Mouse (Mus musculus) bone marrow, adult 2 months (tissue): ENCODE measurements around the gene Bcl2. TPM values are rescaled to one million over a fixed set of nuclear protein-coding genes. Genes with fewer than 3 reads are reported as not detected.

Source experiments
- H3K27ac ChIP-seq: fragments of 200-500 bp; 2 replicates; pipeline ENCODE4 v1.5.1; 2012; ENCODE audit warnings: low read depth, mild to moderate bottlenecking, control low read depth, inconsistent platforms, low read length; ENCODE audit not compliant: control insufficient read depth, poor library complexity, insufficient read depth
- H3K4me1 ChIP-seq: fragments of 200-500 bp; 2 replicates; pipeline ENCODE4 v1.6.1; 2011; ENCODE audit warnings: low read length; ENCODE audit not compliant: control insufficient read depth, insufficient read depth
- H3K4me3 ChIP-seq: fragments of 200-500 bp; replicated peaks from 2 replicates; pipeline ENCODE3; 2011; ENCODE audit warnings: mild to moderate bottlenecking, low read depth, low read length, control low read depth; ENCODE audit not compliant: control insufficient read depth
- CTCF ChIP-seq: fragments of 200-500 bp; IDR thresholded peaks from 2 replicates; pipeline ENCODE4 v1.5.1; 2011; ENCODE audit warnings: low read length, control low read depth; ENCODE audit not compliant: control insufficient read depth, insufficient read depth
- POLR2A ChIP-seq: fragments of 200-500 bp; IDR thresholded peaks from 2 replicates; pipeline ENCODE4 v1.6.1; 2011; ENCODE audit warnings: low read depth, mild to moderate bottlenecking, control low read depth, low read length, borderline replicate concordance; ENCODE audit not compliant: control insufficient read depth
- WGBS: fragments of 180-500 bp; shearing (Covaris S2); methylation state at CpG from one replicate; pipeline ENCODE4 v1.1.7; 2018; 5-methylcytosine and 5-hydroxymethylcytosine counted together
- polyA plus RNA-seq: library from polyadenylated mRNA; stranded (reverse); fragments of >200 nt; gene quantifications from 2 replicates; pipeline ENCODE4 v1.2.4, GENCODE M21; 2011; ENCODE audit warnings: low replicate concordance; ENCODE audit not compliant: missing spikeins, insufficient read depth, insufficient read length

The Bcl2 gene
- polyA plus RNA-seq, 1 experiment, result 14.4 TPM

DNA sequence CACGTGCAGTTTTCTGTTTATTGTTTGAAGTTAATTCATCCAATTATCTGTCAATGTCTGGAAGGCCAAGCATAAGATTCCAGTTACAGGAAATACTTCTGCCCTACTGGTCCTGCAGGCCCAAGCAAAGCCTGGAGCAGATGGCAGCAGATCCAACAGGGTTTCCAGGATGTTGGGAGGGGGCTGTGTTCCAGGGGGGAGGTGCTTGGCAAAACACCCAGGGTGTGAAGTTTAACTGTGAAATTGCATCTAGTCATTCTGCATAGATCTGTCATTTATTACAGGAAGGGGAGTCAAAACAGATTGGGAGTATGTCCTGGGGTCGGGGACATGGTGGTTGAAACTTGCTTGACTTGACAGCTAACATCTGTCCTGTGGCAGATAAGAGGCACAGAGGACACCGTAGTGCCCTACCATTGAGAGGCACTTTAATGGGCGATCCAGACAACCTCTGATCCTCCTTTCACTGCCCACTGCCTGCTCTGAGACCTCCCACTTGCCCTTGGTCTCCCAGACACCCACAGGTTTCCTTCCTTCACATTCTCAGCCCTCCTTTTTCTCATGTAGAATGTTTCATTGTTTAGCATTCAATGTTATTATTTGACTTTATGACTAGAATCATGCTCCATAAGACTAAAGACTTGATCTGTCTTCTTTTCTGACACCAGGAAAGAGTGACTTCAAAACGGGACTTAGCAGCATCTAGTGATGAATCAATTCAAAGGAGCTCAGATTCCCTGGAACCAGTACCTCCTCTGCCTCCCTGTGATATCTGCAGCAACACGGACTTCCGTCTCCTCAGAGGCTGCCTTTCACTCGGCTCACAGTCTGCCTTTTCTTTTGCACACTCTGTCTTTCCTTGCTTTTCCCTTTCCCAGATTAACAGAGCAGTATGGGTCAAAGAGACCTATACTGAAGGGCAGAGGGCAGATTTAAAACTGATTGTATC, 47.7 kb downstream of the Bcl2 start:
- H3K4me1 ChIP-seq, result no peaks in the 10 kb centered on the region; the same call in 1 of the 2 replicates
- WGBS, result 66% methylated on average over 8 of the region's 8 CpGs
- H3K4me3 ChIP-seq, result no peak overlapping the region
- no peak overlapping the region for H3K27ac ChIP-seq
- TF ChIP-seq CTCF, result no peak
- no peak for TF ChIP-seq POLR2A

GRCm38 (mm10) chr1:106664978-106665377, 49.1 kb downstream of the Bcl2 start:
- no peak overlapping the region for H3K4me3 ChIP-seq
- H3K4me1 ChIP-seq, result no peaks in the 10 kb centered on the region; the same call in 1 of the 2 replicates
- 83% methylated on average over 1 of the region's 1 CpGs for WGBS
- TF ChIP-seq CTCF (no peak), POLR2A (no peak)
- no peak overlapping the region for H3K27ac ChIP-seq

DNA sequence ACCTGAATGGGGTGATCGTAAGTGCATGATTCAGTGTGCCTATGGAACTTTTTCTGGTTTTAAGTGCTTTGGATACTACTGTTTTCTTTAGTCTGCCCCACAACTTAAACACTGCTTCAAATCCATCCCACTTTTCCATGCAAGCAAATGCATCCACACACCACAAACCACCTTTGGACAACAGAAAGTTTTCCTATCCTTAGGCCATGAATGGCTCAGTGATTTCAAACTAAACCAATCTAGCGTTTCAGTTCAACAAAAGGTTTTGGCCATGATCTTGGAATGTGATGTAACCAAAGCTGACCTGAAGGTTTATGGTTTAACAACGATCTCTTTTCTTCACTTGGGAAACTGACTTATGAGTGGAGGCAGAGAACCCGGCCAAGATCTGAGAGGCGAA, 51.6 kb downstream of the Bcl2 start:
- Histone ChIP-seq H3K4me3 (no peak overlapping the region), H3K4me1 (no peaks in the 10 kb centered on the region; the same call in 1 of the 2 replicates), H3K27ac (no peak overlapping the region)
- WGBS, result 81% methylated on average over 5 of the region's 5 CpGs
- TF ChIP-seq POLR2A, result no peak
- TF ChIP-seq CTCF, result no peak

DNA sequence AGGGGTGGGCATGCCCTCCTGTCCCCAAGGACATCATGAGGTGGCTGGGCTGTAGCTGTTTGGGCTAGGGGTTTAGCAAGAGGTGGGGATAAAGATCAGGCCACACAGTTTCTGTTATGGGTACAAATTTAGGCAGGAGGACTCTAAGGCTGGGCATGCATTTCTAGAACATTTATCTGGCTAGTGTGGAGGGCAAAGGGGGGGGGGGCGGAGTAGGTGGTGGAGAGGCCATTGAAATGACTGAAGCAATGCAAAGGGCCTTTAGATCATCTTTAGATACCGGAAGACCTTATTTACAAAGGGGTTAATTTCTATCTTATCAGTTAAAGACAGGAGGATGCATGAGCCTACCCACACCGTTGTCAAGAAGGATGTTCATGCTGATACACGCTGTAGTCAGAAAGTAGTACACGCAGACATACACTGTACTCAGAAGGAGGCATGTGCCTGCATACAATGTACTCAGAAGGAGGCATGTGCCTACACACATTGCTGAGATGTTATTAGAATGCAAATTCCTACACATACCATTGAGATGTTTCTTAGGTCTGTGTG, 55.7 kb downstream of the Bcl2 start:
- H3K27ac ChIP-seq, result no peak overlapping the region
- no peak overlapping the region for H3K4me3 ChIP-seq
- TF ChIP-seq POLR2A (no peak), CTCF (no peak)
- WGBS, result 62% methylated on average over 5 of the region's 5 CpGs
- H3K4me1 ChIP-seq, result no peaks in the 10 kb centered on the region

- 76% methylated on average over 5 of the region's 5 CpGs for WGBS
- Histone ChIP-seq H3K27ac (no peak overlapping the region), H3K4me3 (no peak overlapping the region), H3K4me1 (no peaks in the 10 kb centered on the region; the same call in 1 of the 2 replicates)
- no peak for TF ChIP-seq CTCF
- TF ChIP-seq POLR2A, result no peak
Observed at GRCm38 (mm10) chr1:106656207-106656738, 57.8 kb downstream of the Bcl2 start.

- 67% methylated on average over 6 of the region's 6 CpGs for WGBS
- H3K27ac ChIP-seq, result no peak overlapping the region
- H3K4me3 ChIP-seq, result no peak overlapping the region
- no peak for TF ChIP-seq CTCF
- TF ChIP-seq POLR2A, result no peak
- no peaks in the 10 kb centered on the region; the same call in 1 of the 2 replicates for H3K4me1 ChIP-seq
Observed at GRCm38 (mm10) chr1:106654254-106654653, 59.8 kb downstream of the Bcl2 start.

- Histone ChIP-seq H3K27ac (no peak overlapping the region), H3K4me3 (no peak overlapping the region), H3K4me1 (no peaks in the 10 kb centered on the region; the same call in 1 of the 2 replicates)
- TF ChIP-seq POLR2A, result no peak
- no peak for TF ChIP-seq CTCF
- WGBS, result 42% methylated on average over 4 of the region's 4 CpGs
Observed at GRCm38 (mm10) chr1:106653441-106653860, 60.6 kb downstream of the Bcl2 start.

DNA sequence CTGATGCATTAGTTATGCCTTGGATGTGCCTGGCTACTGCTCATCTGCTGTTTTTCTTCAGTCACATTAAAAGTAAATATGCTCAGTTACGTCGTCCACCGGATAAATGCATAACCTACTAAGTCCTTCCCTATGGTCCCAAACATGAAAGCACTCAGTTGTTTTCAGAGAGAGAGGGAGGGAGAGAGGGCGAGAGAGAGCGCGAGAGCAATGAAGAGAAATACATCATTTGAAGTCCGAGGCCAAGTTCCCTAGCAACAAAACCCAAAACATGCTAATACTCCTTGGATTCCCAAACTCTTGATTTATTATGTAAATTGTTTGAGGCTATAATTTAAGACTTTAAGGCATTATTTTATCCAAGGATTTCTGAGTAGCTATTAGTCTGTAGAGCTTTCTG, 62.9 kb downstream of the Bcl2 start:
- Histone ChIP-seq H3K4me1 (no peaks in the 10 kb centered on the region; the same call in 1 of the 2 replicates), H3K4me3 (no peak overlapping the region), H3K27ac (no peak overlapping the region)
- TF ChIP-seq CTCF (no peak), POLR2A (no peak)
- 87% methylated on average over 7 of the region's 7 CpGs for WGBS
